Mouse (Mus musculus): ENCODE measurements at regions not wholly inside any gene's neighbourhood (a gene's known extent, or its start where the extent isn't known, plus 50 kb on each side); places are given as distances from the start of the nearest gene placed in this dataset.

GRCm38 (mm10) chr9:41469414-41469813 is 307.9 kb upstream of the Ubash3b start:
- TF ChIP-seq TAL1 (IDR thresholded peaks at IDR 0.05; ENCODE audit: low read length) (no peak), GATA1 (IDR thresholded peaks at IDR 0.05; ENCODE audit: low read length) (no peak)
